Mouse (Mus musculus) kidney, adult 18-20 months (tissue): ENCODE measurements around the gene Gm11114.
A peak's percentile ranks its signal among the peaks of the same experiment; 100 is the strongest.

Experiments used
- DNase-seq: peaks from one replicate; pipeline ENCODE4 v3.0.0; 2021

Gene Gm11114

DNA sequence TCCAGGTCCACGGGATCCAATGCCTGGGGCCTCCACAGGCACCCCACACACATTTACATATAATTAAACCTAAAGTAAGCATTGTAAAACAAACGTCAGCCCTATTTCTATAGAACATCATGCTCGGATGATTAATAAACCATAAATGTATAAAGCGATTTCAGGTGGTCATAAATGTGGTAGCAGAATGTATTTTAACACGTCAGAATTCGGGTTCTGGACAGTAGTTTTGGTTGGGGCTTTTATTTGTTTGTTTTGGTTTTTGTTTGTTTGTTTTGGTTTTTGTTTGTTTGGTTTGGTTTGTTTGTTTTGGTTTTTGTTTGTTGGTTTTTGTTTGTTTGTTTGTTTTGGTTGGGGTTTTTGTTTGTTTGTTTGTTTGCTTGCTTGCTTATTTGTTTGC lies at the start of gene Gm11114:
TSS of gene Gm11114 (plus strand) at position 301 of the 400 bp plus-strand sequence.
- DNase-seq, result no peak

DNA sequence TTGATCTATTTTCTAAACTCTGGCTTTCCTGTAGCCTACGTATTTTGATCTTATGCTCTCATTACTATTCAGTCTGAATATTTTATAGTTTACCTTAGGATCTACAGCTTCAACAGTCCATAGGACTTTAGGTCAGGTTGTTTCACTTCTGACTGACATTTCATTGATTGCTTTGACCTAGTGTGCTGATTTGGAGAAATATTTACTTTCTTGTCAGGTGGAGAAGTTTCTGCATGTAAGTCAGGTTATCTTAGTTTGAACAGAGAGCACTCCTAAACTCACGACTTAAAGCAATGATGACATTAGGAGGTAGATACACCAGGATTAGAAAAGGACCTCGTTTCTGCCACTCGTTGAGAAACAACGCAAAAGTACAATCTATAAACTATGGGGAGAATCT lies 45.7 kb upstream of the Gm11114 start:
- DNase-seq, result no peak

GRCm38 (mm10) chr9:85274114-85274513 lies 38.5 kb upstream of the Gm11114 start:
- no peak for DNase-seq

DNA sequence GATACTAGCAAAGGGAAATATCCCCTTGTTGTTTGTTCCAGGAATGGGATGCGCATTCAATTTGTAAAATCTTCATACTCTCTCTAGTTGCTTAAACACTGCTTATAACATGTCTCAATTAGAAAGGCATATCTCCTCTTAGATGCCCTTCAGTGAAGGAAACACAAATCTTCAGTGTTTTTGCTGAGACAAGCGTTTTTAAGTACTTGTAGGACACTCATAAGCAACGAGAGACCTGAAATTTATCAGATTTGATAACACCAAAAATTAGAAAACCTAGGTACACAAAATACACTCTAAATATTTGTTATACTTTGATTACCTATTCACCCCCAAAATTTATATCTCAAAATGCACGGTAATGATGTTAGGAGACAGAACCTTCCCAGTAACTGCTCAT lies 9.7 kb upstream of the Gm11114 start:
- DNase-seq, result no peak

DNA sequence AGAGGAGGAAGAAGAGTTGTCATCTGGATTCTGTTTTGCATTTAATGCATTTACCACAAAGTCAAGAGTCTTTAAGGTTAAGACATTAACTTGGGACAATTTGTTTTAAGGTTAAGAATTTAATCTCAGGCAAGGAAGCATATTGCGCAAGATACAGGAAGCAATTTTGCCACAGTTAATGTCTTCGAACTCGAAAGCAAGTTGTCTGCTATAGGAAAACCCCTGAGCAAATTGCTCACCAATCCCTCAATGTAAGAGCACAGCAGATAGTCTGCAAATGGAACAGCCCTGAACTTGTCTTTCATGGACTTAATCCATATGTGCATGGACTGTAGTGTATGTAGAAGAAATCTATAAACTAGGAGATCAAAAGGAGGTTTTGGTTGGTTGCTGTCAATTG lies 9.2 kb upstream of the Gm11114 start:
- DNase-seq, result no peak

DNA sequence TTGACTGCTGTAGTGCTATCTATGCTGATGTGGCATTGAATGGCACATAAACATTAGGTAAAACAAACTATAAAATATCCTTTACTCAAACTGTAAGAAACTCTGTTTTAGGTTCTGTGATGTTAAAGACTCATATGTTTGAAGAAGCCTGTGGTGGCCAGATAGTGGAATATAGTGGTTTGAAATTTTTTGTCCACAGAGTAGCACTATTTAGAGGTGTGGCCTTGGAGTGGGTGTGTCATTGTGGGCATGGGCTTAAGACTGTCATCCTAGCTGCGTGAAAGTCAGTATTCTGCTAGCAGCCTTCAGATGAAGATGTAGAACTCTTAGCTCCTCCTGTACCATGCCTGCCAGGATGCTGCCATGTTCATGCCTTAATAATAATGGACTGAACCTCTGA lies 3.5 kb downstream of the Gm11114 start:
- DNase-seq, result no peak

GRCm38 (mm10) chr9:85320167-85320951 lies 7.8 kb downstream of the Gm11114 start:
- DNase-seq, result no peak

- no peak for DNase-seq
Observed at GRCm38 (mm10) chr9:85324158-85324875, 11.7 kb downstream of the Gm11114 start.

- no peak for DNase-seq
Observed at GRCm38 (mm10) chr9:85325201-85325868, 12.8 kb downstream of the Gm11114 start.

GRCm38 (mm10) chr9:85326292-85327241 lies 14.0 kb downstream of the Gm11114 start:
- peak; percentile 53 for DNase-seq

DNA sequence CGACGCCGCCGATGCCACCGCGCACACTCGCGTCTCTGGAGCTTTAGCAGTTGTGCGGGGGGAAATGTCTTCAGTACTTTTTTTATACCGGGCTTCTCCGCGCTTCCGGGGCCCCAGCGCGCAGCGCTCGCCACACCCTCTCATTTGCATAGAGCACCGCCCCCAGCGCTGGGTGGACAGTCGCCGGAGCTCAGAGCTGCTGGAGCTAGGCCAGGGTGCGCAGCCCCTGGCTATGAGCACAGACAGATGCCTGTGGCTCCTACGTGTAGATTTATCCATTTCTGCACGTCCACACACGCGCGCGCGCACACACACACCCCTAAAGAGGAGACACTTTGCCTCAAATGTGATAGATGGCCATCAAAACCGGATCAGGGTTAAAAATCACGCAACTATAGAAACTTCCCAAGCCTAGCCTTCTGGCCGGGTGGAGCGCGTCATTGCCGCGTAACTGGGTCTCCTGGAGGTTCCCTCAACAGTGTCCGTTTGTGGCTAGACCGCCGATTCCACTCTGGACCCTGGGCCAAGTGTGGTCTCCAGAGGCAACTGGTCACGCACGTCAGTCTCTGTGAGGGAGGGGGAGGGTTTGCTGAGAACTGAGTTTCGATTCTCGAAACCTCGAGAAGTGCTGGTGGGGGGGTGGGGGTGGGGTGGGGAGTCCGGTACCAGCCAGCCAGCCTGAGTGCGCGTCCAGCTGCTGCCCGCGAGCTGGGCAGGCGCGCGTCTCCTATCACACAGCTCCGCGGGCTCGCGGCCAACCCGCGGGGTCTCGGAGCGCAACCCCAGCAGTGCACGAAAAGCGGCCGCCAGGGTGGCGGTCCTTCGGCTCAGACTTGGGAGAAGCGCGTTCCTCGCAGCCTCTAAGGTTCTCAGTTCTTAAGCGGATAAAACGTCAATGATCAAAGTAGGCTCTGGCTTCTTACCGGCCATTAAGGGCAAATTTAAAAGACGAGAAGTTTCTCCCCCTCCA lies 15.0 kb downstream of the Gm11114 start, which contains the start of gene Tent5a:
TSS of gene Tent5a (minus strand) at position 107 of the 970 bp plus-strand sequence.
- peak; percentile 79 for DNase-seq

DNA sequence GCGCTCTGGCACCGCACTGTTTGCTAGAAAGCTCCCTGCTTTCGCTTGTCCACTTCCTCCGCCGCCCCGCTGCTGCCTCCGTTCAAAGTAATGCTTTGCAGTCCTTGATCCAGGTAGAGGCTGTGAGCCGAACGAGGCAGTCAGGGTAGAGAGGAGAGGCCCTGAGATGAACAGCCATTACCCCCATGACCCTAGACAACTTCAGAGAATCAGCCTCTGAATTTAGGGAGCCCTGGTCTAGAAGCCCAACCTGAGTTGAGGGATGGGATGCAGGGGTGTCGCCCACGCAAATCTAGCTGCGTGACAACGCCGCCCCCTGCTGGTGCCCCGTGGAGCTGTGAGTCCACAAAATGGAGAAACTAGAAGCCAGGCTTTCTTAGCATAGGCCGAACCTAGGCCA lies 15.7 kb downstream of the Gm11114 start:
- DNase-seq, result peak; percentile 93

DNA sequence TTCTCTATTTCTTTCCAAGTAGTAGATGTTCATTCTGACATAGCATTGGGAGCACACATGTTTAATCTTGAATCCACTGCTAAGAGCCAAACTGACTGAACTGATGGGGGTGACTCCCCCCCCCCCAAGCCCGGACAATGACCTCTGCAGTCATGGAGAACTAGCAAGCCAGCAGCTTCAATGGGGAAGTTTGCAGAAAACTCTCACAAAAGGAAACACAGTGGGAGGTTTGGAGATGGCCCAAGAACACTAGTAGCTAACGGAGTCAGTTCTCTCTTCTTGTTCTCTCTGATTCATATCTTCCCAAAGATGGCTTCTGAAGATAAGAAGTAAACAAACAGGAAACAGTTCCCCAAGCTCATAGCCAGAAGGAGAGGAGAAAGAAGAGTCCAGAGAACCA lies 18.9 kb downstream of the Gm11114 start:
- DNase-seq, result no peak

- DNase-seq, result no peak
Observed at GRCm38 (mm10) chr9:85336046-85336445, 23.5 kb downstream of the Gm11114 start.

DNA sequence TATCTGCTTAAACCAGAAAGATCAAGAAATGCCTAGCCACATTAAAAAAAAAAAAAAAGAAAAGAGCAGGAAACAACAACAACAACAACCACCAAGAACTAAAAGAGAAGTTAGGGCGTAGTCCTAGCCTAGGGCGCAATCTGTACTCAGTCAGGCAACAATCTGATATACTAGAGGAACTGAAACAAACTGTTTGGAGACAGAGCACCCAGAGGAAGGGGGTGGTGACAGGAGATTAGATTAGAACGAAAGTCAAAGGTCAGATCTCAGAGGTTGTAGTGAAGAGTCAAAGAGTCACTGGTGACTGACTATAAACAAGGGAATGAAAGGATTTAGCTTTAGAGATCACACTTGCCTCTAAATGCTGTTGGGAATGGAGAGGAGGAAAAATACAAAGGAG lies 27.7 kb downstream of the Gm11114 start:
- DNase-seq, result no peak

- no peak for DNase-seq
Observed at GRCm38 (mm10) chr9:85342892-85343785, 30.6 kb downstream of the Gm11114 start.

DNA sequence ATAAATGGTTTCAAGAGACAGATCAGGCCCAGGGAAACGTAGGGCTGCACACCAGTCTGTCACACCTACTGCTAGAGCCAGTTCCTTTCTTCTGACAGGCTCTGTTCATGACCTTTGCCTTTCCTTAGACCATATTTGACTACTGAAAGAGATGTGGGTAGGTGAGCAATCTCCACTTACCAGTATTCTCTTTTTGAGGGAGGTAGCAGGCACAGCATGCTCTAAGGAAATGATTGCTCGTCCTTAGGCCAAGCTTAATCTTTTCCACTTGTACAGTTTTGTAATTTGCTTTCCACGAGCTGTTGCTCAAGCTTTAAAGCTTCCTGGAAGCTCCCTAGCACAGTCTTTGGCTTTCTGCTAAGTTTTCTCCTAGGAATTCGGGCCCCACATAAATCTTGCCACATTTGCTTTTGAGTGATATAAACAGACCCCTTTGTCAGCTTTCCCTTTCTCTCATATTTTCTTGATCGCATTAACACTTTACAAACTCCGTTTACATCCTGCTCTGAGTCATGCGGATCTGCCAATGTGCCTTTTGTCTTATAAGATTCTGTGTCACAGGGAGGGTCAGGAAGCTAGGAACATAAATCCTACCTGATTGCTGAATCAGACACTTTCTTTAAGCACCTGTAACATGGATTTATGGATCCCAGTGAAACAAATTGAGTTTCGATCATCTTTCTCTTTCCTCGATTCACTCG lies 35.4 kb downstream of the Gm11114 start:
- DNase-seq, result no peak

- no peak for DNase-seq
Observed at GRCm38 (mm10) chr9:85355559-85355958, 43.0 kb downstream of the Gm11114 start.

DNA sequence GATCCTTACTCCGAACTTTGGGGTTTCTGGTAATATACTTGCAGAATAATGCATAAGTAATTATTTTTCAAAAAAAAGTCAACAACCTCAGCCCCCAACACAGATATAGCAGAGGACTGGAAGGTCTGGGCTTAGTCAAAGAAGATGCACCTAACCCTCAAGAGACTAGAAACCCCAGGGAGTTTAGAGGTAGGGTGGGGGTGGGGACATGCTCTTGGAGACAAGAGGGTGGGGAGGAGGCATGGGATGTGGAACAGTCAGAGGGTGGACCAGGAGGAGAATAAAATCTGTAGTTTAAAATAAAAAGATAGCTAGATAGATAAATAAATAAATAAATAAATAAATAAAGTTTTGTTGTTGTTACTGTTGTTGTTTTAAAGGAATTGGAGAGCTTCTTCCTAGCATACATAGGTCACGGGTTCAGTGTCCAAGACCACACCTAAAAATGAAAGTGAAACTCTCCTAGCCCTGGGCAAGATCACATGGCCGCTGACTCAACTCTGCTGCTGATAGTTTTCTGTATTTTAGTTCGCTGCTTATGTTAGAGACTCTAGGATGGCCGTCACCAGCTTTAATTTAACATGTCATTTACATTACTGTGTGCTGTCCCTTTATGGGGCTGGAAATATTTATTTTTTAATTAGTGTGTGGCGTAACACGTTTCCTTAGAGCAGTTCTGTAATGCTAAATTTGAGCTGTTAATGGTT lies 44.7 kb downstream of the Gm11114 start:
- DNase-seq, result no peak
